Mouse (Mus musculus): ENCODE measurements at regions not wholly inside any gene's neighbourhood (a gene's known extent, or its start where the extent isn't known, plus 50 kb on each side); places are given as distances from the start of the nearest gene placed in this dataset.

DNA sequence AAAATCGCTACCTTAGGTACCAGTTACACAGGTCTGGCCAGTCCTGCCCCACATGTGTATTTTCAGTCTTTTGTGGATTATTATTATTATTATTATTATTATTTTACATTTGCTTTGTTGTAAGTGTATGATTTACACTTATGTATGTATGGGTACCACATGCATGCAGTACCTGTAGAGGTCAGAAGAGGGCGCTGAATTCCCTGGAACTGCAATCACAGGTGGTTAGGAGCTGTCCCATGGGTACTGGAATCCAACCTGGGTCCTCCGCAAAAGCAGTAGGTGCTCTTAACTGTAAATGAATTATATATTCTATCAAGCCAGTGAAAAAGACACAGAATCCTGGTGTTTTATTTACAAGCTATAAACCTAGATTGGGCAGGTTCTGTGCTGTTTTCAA, 131.4 kb upstream of the Psmd7 start:
- DNase-seq, result no peak

DNA sequence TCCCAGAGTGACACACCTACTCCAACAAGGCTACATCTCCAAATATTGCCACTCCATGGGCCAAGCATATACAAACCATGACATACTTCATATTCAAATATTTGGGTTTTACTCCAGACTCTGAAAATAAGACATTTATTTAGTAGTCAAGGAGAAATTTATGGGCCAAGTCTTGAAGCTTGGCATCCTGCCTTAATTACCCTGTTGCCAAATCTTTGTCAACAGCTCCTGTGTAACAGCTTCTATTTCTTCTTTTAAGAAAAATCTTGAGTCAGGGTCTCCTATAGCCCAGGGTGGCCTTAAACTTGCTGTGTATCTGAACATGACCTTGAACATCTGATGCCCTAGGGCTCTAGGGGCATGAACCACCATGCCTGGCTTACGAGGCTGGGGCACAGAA, 138.5 kb upstream of the Psmd7 start:
- DNase-seq, result no peak

GRCm38 (mm10) chr8:107727276-107727675, 139.0 kb upstream of the Psmd7 start:
- no peak for DNase-seq

DNA sequence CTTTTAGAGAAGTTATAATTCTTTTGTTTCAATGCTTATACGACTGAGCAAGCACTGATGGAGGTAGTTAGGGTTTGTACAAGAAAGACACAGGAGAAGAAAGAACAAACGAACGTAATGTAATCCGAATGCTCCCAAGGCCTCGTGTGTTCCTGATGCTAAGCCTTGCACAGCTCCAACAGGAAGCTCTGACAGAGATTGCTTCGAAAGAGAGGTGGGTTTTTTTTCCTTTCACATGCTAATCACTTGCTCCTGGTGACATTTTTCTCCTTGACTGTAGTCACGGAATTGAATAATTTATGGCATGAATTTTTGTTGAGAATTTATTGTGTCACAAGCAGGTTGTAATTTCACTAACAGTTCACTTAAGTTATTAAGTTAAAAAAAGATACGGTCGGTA, 150.8 kb upstream of the Psmd7 start:
- DNase-seq, result no peak

- DNase-seq, result no peak
Observed at GRCm38 (mm10) chr8:107757083-107757482, 168.8 kb upstream of the Psmd7 start.

GRCm38 (mm10) chr8:107758637-107759036, 170.4 kb upstream of the Psmd7 start:
- no peak for DNase-seq

DNA sequence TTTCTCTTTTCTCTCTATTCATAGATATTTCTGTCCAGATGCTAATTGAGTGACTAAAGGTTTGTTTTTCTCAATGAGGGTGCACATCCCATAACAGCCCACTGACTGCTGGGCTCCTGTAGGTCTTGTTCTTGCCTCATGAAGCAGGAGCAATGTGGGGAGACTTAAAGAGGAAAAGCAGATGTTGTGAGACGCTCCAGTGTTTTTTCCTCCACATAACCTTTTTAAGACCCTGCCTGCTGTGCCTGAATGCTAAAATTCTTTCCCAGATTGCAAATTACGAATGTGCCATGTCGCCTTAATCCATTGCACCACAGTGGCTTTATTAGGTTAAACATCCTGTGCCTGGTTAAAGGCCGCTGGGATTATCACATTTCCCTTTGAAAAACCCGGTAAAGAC, 165.5 kb upstream of the Zfhx3 start:
- DNase-seq, result no peak

GRCm38 (mm10) chr8:107785771-107786170, 156.7 kb upstream of the Zfhx3 start:
- DNase-seq, result no peak

- no peak for DNase-seq
Observed at GRCm38 (mm10) chr8:107792286-107792685, 150.2 kb upstream of the Zfhx3 start.

DNA sequence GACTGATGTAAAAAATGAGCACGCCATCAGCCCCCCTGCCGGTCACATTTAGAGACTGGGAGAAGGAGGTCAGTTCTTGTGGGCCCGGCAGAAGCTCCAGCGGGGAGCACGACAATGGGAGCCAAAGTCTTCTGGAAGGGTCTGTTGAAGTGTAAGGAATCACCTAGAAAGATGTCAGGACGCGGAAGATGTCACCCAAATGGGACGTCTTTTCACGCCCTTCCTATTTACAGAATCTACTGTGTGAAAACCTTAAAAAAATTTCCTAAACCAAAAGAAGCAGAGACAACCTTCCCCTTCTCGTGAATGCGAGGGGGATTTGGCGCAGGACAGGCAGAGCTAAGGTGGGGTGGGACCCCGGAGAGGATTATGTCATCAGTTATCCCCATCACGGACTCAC, 127.5 kb upstream of the Zfhx3 start:
- no peak for DNase-seq

DNA sequence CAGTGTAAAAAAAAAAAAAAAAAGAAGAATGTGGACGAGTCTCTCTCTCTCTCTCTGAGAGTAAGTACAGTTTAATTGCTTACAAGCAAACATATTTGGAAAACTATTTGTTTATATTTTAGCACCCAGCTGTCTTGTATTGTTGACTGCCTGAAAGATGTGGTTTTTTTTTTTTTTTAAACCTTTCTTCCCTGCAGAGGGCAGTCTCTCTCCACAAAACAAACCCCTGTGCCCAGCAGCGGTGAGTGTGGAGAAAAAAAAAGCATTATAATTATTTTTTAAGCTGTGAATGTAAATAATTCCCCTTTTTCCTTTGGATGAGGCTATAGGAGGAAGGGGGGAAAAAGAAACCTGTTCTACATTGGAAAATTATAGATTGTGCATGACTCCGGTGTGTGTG, 126.7 kb upstream of the Zfhx3 start:
- no peak for DNase-seq

- no peak for DNase-seq
Observed at GRCm38 (mm10) chr8:107817796-107818195, 124.6 kb upstream of the Zfhx3 start.

- no peak for DNase-seq
Observed at GRCm38 (mm10) chr8:107820174-107820760, 122.2 kb upstream of the Zfhx3 start.

- DNase-seq, result no peak
Observed at GRCm38 (mm10) chr8:107821522-107821921, 120.9 kb upstream of the Zfhx3 start.

DNA sequence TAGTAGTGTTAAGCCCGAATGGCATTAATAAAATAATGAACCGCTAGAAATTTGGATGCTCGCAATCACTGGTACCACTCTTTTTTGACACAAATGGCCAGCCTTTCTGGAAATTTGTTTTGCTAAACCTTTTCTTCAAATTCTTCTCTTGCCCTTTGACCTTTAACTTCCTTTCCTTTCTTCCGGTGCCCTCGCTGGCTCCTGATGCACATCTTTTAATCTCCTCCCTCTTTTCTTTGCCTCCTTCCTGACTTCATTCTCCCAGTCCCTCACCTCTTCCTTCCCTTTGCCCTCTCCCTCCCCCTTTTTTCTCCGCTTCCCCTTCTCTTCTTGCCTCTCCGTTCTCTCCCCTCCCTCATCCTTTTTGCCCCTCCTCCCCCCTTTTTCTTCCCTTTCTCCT, 118.3 kb upstream of the Zfhx3 start:
- no peak for DNase-seq

GRCm38 (mm10) chr8:107824640-107825039, 117.8 kb upstream of the Zfhx3 start:
- DNase-seq, result no peak

- DNase-seq, result no peak
Observed at GRCm38 (mm10) chr8:107827500-107828125, 114.8 kb upstream of the Zfhx3 start.

DNA sequence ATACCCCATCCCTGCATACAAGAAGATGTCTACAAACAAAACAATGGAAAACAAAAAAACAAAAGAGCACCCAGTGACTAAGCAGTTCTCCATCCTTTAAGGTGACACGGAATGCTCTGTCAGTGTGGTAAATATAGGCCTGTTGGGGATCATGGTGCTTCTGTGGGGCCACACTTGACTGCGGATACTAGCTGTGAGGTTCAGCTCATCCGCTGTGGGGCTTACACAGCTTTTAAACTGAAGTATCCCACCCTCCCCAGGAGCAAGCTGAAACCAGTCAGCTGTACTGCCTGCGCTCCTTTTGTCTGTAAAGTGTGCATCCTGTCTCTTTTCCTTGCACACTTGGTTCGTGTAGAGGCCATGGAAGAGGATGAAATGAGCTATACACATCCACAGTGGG, 113.9 kb upstream of the Zfhx3 start:
- DNase-seq, result no peak

DNA sequence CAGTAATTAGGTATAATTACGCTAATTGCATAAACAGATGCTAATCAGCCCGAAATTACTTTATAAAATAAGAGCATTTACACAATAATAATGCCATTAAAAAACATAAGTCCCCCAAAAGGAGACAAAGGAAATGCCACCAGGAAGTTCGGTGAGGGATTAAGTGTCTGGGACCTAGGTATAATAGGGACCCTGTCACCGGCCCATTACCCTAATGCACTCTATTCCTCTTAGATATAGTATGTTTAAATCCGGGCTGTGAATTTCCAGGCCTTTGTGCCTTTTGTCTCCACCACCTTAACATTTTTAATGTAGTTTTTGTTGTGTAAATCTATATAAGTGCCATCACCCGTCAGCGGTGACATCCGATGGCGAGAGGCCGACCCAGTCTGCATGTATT, 109.0 kb upstream of the Zfhx3 start:
- DNase-seq, result no peak

GRCm38 (mm10) chr8:107846141-107846540, 96.3 kb upstream of the Zfhx3 start:
- no peak for DNase-seq

DNA sequence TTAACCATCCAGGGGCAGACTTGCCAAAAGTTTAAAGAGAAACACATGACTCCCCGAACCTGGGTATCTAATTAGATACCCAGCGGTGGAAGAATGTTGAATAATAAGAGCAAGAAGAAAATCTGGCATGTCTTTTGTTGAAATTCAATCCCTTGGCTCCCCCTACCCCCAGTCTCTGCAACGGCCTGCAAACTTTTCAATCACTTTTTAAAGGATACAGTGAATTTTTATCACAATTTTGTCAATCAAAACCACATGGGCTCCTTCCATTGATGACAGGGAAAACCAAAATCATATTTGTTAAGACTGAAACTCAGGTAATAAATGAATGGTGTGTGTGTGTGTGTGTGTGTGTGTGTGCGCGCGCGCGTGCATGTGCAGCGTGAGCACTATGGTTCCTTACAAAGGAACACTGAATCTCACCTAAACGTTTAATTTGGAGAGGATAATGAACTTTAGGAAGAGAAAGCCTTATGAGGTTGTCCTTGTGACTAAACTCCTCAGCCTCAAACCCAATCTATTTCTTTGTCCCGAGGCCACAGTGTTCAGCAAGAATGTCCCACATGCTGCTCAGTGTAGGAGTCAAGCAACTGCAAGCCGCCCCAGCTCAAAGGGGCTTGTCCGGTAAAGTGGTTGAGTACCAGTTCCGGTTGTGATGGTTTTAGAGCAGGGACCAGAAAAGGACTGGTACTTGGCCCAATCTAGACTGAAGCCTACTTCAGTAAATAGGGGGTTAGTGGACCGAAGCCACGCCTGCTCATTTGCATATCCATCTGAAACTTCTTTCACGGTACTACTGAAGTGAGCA, 91.0 kb upstream of the Zfhx3 start:
- no peak for DNase-seq

DNA sequence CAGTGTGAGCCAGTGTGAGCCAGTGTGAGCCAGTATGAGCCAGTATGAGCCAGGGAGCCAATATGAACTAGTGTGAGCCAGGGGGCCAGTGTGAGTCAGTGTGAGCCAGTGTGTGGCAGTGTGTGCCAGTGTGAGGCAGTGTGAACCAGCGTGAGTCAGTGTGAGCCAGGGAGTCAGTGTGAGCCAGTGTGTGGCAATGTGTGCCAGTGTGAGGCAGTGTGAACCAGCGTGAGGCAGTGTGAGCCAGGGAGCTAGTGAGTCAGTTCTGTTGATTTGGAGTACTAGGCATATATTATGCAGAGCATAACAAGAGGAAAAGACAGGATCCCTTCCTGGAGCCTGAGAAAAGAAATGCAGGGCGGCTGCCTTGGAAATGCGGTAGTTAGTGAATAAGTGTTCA, 82.7 kb upstream of the Zfhx3 start:
- no peak for DNase-seq

- no peak for DNase-seq
Observed at GRCm38 (mm10) chr8:107860251-107860650, 82.2 kb upstream of the Zfhx3 start.
